Mouse (Mus musculus) liver, postnatal 0 days (tissue): ENCODE results near the gene Fndc8. TPM values are rescaled to one million over a fixed set of nuclear protein-coding genes. Genes with fewer than 3 reads are reported as not detected.

Experiments
- ATAC-seq: fragments of 200-750 bp; cut with Nextera tagmentation; 2 replicates; pipeline ENCODE4 v1.8.0; 2017; ENCODE audit warnings: mild to moderate bottlenecking, moderate library complexity
- DNase-seq: peaks from one replicate; pipeline ENCODE4 v3.0.0-alpha.2; 2016
- H3K27ac ChIP-seq: fragments of 300-500 bp; sonication (generic); 2 replicates; pipeline ENCODE4 v1.5.1; 2014; ENCODE audit warnings: antibody characterized with exemption, moderate library complexity, mild to moderate bottlenecking, low read depth
- H3K27me3 ChIP-seq: fragments of 300-500 bp; sonication (generic); 2 replicates; pipeline ENCODE4 v1.6.1; 2014; ENCODE audit warnings: low read length, control low read depth, mixed read lengths; ENCODE audit not compliant: insufficient read depth
- H3K36me3 ChIP-seq: fragments of 300-500 bp; sonication (generic); replicated peaks from 2 replicates; pipeline ENCODE4 v1.6.1; 2014; ENCODE audit warnings: mild to moderate bottlenecking, control low read depth, low read length, moderate library complexity, mixed read lengths; ENCODE audit not compliant: insufficient read depth
- H3K4me1 ChIP-seq: fragments of 300-500 bp; sonication (generic); 2 replicates; pipeline ENCODE4 v1.6.1; 2014; ENCODE audit warnings: antibody characterized with exemption, mild to moderate bottlenecking, control low read depth; ENCODE audit not compliant: insufficient read depth
- H3K4me2 ChIP-seq: fragments of 300-500 bp; sonication (generic); 2 replicates; pipeline ENCODE4 v1.6.1; 2014; ENCODE audit warnings: low read depth, mild to moderate bottlenecking, low read length, moderate library complexity, mixed read lengths
- H3K4me3 ChIP-seq: fragments of 300-500 bp; sonication (generic); 2 replicates; pipeline ENCODE4 v1.5.1; 2014; ENCODE audit warnings: low read depth, low read length
- H3K9ac ChIP-seq: fragments of 300-500 bp; sonication (generic); replicated peaks from 2 replicates; pipeline ENCODE4 v1.6.1; 2014; ENCODE audit warnings: mild to moderate bottlenecking, moderate library complexity
- H3K9me3 ChIP-seq: fragments of 300-500 bp; sonication (generic); 2 replicates; pipeline ENCODE4 v1.6.1; 2016; ENCODE audit warnings: mild to moderate bottlenecking, control low read depth, low read length, mixed read lengths
- CTCF ChIP-seq: sonication (generic); IDR thresholded peaks from 2 replicates; pipeline ENCODE4 v1.5.1; 2016; ENCODE audit warnings: antibody characterized with exemption, low read depth
- EP300 ChIP-seq: IDR thresholded peaks from 2 replicates; pipeline ENCODE4 v1.6.1; 2016; ENCODE audit warnings: antibody characterized with exemption, low read depth, mild to moderate bottlenecking
- WGBS: fragments of 180-500 bp; shearing (Covaris S2); extraction: QIAGEN DNeasy Blood & Tissue Kit; methylation state at CpG from one replicate; pipeline ENCODE4 v1.1.7; 2014; ENCODE audit not compliant: insufficient replicate concordance; 5-methylcytosine and 5-hydroxymethylcytosine counted together
- polyA plus RNA-seq: library from polyadenylated mRNA; unstranded; fragments of >200 nt; fragmentation: Nextera tagmentation; extraction: Ambion mirVana; gene quantifications from 2 replicates; pipeline ENCODE4 v1.2.1, GENCODE M21; 2015

Gene Fndc8
- polyA plus RNA-seq, 1 experiment from 2014 or later = 0.28 TPM

DNA sequence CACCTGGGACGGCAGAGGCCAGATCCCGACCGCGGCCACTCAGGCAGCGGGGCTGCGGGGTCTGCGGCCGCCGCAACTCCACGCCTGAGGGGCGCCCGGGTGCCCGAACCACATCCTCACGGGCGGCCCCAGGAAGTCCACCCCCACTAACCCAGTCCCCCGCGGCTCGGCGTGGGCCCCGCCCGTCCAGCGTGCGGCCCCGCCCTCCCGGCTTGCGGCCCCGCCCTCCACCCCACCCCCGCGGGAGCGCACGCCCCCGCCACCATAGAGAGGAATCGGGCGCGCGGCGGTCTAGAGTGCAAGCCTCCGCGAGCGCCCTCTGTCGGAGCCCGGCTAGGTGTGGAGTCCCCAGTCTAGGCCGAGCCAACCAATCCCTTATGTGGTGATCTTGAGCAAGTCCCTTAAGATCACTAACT, 20.9 kb upstream of the Fndc8 start, which contains the start of gene Rffl:
Gene Rffl, minus strand, starts transcription at position 180 of the 416 bp plus-strand sequence.
- peak; percentile 96 for ATAC-seq
- Histone ChIP-seq H3K9ac (peak within 1 kb of the TSS; percentile 85), H3K27ac (peak within 1 kb of the TSS; percentile 96), H3K4me1 (peaks cover 9% of the 10 kb centered on the region), H3K9me3 (no peaks in the 10 kb centered on the region), H3K4me3 (peak within 1 kb of the TSS; percentile 79), H3K27me3 (no peaks in the 10 kb centered on the region), H3K4me2 (peak within 1 kb of the TSS; percentile 70), H3K36me3 (no peaks in the 10 kb centered on the region)
- peak; percentile 99 for DNase-seq
- WGBS = 2% methylated on average over 33 of the region's 43 CpGs
- TF ChIP-seq CTCF (peak; percentile 91), EP300 (no peak)

DNA sequence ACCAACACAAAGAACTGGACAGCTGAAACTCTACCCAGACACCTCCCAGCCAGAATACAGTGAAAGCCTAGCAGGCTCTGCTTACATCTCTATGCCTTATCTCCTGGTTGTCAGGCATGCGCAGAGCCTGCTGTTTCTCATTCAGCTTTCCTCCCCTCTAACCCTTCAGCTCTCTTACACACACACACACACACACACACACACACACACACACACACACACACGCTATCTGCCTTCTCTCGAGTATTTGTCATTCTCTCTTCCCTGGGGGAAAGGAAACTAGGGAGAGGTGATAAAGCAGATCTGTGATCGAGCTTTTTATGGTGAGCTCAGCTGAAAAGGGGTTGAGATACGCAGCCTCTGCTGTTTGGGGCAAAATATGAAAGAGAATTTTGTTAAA, 17.0 kb upstream of the Fndc8 start:
- ATAC-seq (no peak), DNase-seq (no peak)
- Histone ChIP-seq H3K4me1 (no peaks in the 10 kb centered on the region), H3K4me2 (no peak overlapping the region), H3K9me3 (no peaks in the 10 kb centered on the region), H3K36me3 (0 out of 2 replicates have a peak, but pooled peaks cover 3% of the 10 kb centered on the region), H3K27me3 (no peaks in the 10 kb centered on the region), H3K27ac (no peak overlapping the region), H3K4me3 (no peak overlapping the region), H3K9ac (no peak overlapping the region)
- 39% methylated on average over 5 of the region's 5 CpGs for WGBS
- TF ChIP-seq EP300 (no peak), CTCF (no peak)

DNA sequence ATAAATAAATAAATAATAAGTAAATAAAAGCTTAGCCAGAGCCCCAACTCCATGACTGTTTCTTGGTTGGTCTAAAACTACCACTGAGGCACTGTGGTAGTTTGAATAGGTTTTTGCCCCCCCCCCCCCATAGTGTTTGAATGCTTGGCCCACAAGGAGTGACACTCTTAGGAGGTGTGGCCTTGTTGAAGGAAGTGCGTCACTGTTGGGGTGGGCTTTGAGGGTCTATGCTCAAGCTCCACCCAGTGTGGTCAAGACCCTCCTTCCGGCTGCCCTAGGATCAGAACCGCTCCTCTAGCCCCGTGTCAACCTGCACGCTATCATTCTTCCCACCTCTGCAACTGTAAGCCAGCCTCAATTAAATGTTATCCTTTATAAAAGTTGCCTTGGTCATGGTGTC, 16.3 kb upstream of the Fndc8 start:
- Histone ChIP-seq H3K4me2 (no peak overlapping the region), H3K9me3 (no peaks in the 10 kb centered on the region), H3K36me3 (0 out of 2 replicates have a peak, but pooled peaks cover 3% of the 10 kb centered on the region), H3K4me1 (no peaks in the 10 kb centered on the region), H3K27me3 (no peaks in the 10 kb centered on the region), H3K9ac (no peak overlapping the region), H3K27ac (no peak overlapping the region), H3K4me3 (no peak overlapping the region)
- DNase-seq (no peak), ATAC-seq (no peak)
- no peak for TF ChIP-seq EP300
- no peak for TF ChIP-seq CTCF
- WGBS = 88% methylated on average over 5 of the region's 5 CpGs

DNA sequence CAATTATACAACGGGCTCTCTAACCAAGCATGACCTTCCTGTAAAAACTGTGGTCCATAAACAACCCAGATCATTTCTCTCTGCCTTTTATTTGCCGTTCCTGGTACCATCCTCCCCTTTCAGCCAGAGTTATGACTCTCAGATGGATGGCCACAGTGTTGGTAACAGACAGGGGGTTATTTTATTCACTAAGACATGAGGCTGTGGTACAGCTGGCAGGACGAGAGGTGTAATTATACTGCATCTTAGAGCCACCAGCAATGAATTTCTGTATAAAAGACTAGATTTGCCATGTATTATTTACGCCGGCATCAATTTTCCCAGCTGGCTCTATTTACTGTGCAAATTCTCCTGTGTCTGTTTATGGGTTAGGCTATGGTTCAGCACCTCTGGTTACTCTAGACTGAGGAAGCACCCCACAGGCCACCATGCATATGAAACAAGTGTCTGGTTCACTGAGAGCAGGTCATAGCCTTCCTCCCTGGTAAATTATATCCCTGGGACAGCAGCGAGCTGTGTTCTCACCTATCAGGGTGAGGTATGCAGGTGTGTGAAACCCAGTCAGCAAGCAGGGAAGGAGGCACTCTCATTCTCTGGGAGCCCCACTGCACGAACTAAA, 14.1 kb upstream of the Fndc8 start:
- ATAC-seq = no peak
- H3K27me3 ChIP-seq = no peaks in the 10 kb centered on the region
- WGBS = 82% methylated on average over 7 of the region's 7 CpGs
- H3K27ac ChIP-seq = no peak overlapping the region
- TF ChIP-seq CTCF = no peak
- TF ChIP-seq EP300 = no peak
- no peak overlapping the region for H3K4me3 ChIP-seq
- no peak for DNase-seq
- H3K36me3 ChIP-seq = peaks cover 10% of the 10 kb centered on the region; the same call in 1 of the 2 replicates
- no peaks in the 10 kb centered on the region for H3K4me1 ChIP-seq
- no peaks in the 10 kb centered on the region for H3K9me3 ChIP-seq
- no peak overlapping the region for H3K4me2 ChIP-seq
- no peak overlapping the region for H3K9ac ChIP-seq

DNA sequence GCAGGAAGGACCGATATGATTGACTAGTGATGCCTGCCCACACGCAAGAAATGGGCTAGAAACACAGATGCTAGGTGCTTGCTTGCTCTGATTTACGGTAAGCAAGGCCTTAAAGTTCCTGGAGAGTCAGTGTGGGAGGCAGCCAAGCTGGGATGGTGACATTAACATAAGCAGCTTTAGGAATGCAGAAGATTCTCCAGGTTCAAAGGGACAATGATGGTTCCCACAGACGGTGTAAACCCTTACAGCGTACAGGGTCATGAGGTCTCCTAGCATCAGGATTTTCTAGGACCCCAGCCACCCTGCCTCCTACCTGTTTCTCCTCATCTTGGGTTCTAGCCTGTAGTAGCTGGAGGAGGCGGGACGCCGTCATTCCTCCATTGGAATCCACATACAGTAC, 8.7 kb upstream of the Fndc8 start:
- DNase-seq = no peak
- ATAC-seq = no peak
- Histone ChIP-seq H3K27me3 (no peaks in the 10 kb centered on the region), H3K4me1 (no peaks in the 10 kb centered on the region), H3K9ac (no peak overlapping the region), H3K4me3 (no peak overlapping the region), H3K36me3 (peaks cover 13% of the 10 kb centered on the region; the same call in 1 of the 2 replicates), H3K27ac (no peak overlapping the region), H3K9me3 (no peaks in the 10 kb centered on the region), H3K4me2 (no peak overlapping the region)
- no peak for TF ChIP-seq CTCF
- 86% methylated on average over 8 of the region's 8 CpGs for WGBS

DNA sequence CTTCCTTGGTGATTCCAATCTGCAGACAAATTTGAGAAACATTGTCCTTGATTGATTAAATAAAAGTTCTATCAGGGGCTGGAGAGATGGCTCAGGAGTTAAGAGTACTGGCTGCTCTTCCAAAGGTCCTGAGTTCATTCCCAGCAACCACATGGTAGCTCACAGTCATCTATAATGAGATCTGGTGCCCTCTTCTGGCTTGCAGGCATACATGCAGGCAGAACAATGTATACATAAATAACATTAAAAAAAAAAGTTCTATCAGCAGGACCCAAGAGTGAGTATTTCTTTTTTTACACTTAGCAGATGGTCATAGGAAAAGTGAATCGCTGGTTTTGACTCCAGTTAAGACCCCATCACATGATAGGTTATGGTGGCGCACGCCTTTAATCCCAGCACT, 5.4 kb upstream of the Fndc8 start:
- Histone ChIP-seq H3K4me3 (no peak overlapping the region), H3K4me2 (no peak overlapping the region), H3K27me3 (no peaks in the 10 kb centered on the region), H3K27ac (no peak overlapping the region), H3K4me1 (peaks cover 16% of the 10 kb centered on the region), H3K9me3 (no peaks in the 10 kb centered on the region), H3K9ac (no peak overlapping the region), H3K36me3 (peaks cover 12% of the 10 kb centered on the region; the same call in 1 of the 2 replicates)
- TF ChIP-seq CTCF = peak; percentile 80
- no peak for TF ChIP-seq EP300
- 82% methylated on average over 3 of the region's 3 CpGs for WGBS
- no peak for DNase-seq
- no peak for ATAC-seq
